Mouse (Mus musculus): Measurements from ENCODE around the gene Pawr. TPM values are rescaled to one million over a fixed set of nuclear protein-coding genes. Genes with fewer than 3 reads are reported as not detected.
A peak's percentile ranks its signal among the peaks of the same experiment; 100 is the strongest.

The Pawr gene
- total and polyA plus RNA-seq, 2 experiments from 2014 or later, result 3.0 to 5.0 TPM

- DNase-seq (peak; percentile 87), ATAC-seq (peak; percentile 75)
- Histone ChIP-seq H3K27ac (ENCODE audit: low read depth, low read length) (no peak overlapping the region), H3K9ac (0 out of 2 replicates have a peak overlapping the region, but pooled peaks have one; percentile 34), H3K27me3 (ENCODE audit: insufficient read depth, low read length) (no peaks in the 10 kb centered on the region), H3K36me3 (ENCODE audit: insufficient read depth) (no peaks in the 10 kb centered on the region), H3K4me2 (ENCODE audit: low read depth) (peak overlapping the region; percentile 53), H3K4me3 (ENCODE audit: low read depth, low read length) (peak overlapping the region; percentile 35), H3K4me1 (ENCODE audit: insufficient read depth) (no peaks in the 10 kb centered on the region), H3K9me3 (ENCODE audit: low read length) (no peaks in the 10 kb centered on the region)
- WGBS, result 10% methylated on average over 22 of the region's 24 CpGs
- TF ChIP-seq CTCF (IDR thresholded peaks at IDR 0.05; ENCODE audit: low read depth), result peak; percentile 77
These were observed 114.4 kb downstream of the Pawr start for GRCm38 (mm10) chr10:108446041-108446931.

- Histone ChIP-seq H3K9me3 (ENCODE audit: low read length) (no peaks in the 10 kb centered on the region), H3K27me3 (ENCODE audit: insufficient read depth, low read length) (no peaks in the 10 kb centered on the region), H3K9ac (no peak overlapping the region), H3K4me1 (ENCODE audit: insufficient read depth) (no peaks in the 10 kb centered on the region), H3K36me3 (ENCODE audit: insufficient read depth) (no peaks in the 10 kb centered on the region), H3K27ac (ENCODE audit: low read depth, low read length) (no peak overlapping the region), H3K4me2 (ENCODE audit: low read depth) (no peak overlapping the region), H3K4me3 (ENCODE audit: low read depth, low read length) (no peak overlapping the region)
- ATAC-seq (no peak), DNase-seq (no peak)
- TF ChIP-seq CTCF (IDR thresholded peaks at IDR 0.05; ENCODE audit: low read depth), result no peak
- 81% methylated on average over 10 of the region's 10 CpGs for WGBS
These were observed 115.3 kb downstream of the Pawr start for GRCm38 (mm10) chr10:108447211-108447610.

GRCm38 (mm10) chr10:108448421-108448820, 116.5 kb downstream of the Pawr start:
- TF ChIP-seq CTCF (IDR thresholded peaks at IDR 0.05; ENCODE audit: low read depth), result no peak

DNA sequence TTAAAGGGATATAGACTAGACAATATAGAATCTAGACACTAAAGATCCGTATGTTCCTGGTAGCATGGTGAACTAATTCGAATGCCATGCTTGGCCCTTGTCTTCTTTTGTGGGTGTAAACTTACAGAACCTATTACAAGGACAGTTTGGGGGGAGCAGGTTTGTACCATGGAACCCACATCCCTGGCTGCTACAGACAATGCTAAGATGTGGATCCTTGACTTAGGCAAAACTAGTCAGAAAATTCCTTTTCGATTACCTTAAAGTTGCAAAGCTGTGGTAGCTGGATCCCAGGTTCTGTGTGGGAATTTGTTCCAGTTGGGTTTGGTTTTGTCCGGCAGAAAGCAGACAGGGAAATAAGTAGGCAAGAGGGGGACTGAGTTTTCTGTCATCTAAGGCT, 118.5 kb downstream of the Pawr start:
- WGBS, result 93% methylated on average over 4 of the region's 4 CpGs
- H3K4me1 ChIP-seq (ENCODE audit: insufficient read depth), result no peaks in the 10 kb centered on the region
- DNase-seq (no peak), ATAC-seq (no peak)
- no peak overlapping the region for H3K4me3 ChIP-seq (ENCODE audit: low read depth, low read length)
- H3K27me3 ChIP-seq (ENCODE audit: insufficient read depth, low read length), result no peaks in the 10 kb centered on the region
- no peak for TF ChIP-seq CTCF (IDR thresholded peaks at IDR 0.05; ENCODE audit: low read depth)
- no peaks in the 10 kb centered on the region for H3K36me3 ChIP-seq (ENCODE audit: insufficient read depth)
- no peak overlapping the region for H3K9ac ChIP-seq
- no peak overlapping the region for H3K4me2 ChIP-seq (ENCODE audit: low read depth)
- H3K9me3 ChIP-seq (ENCODE audit: low read length), result no peaks in the 10 kb centered on the region
- H3K27ac ChIP-seq (ENCODE audit: low read depth, low read length), result no peak overlapping the region

More at GRCm38 (mm10) chr10:108448421-108448820, 116.5 kb downstream of the Pawr start:
- no peaks in the 10 kb centered on the region for H3K4me1 ChIP-seq (ENCODE audit: insufficient read depth)
- ATAC-seq (no peak), DNase-seq (no peak)
- no peak overlapping the region for H3K4me3 ChIP-seq (ENCODE audit: low read depth, low read length)
- WGBS, result 82% methylated on average over 11 of the region's 11 CpGs
- H3K4me2 ChIP-seq (ENCODE audit: low read depth), result no peak overlapping the region
- H3K27me3 ChIP-seq (ENCODE audit: insufficient read depth, low read length), result no peaks in the 10 kb centered on the region
- H3K36me3 ChIP-seq (ENCODE audit: insufficient read depth), result no peaks in the 10 kb centered on the region
- H3K27ac ChIP-seq (ENCODE audit: low read depth, low read length), result no peak overlapping the region
- H3K9me3 ChIP-seq (ENCODE audit: low read length), result no peaks in the 10 kb centered on the region
- H3K9ac ChIP-seq, result no peak overlapping the region

- Histone ChIP-seq H3K27ac (ENCODE audit: low read depth, low read length) (no peak overlapping the region), H3K36me3 (ENCODE audit: insufficient read depth) (no peaks in the 10 kb centered on the region), H3K4me2 (ENCODE audit: low read depth) (no peak overlapping the region), H3K9me3 (ENCODE audit: low read length) (no peaks in the 10 kb centered on the region), H3K4me3 (ENCODE audit: low read depth, low read length) (no peak overlapping the region), H3K9ac (no peak overlapping the region), H3K4me1 (ENCODE audit: insufficient read depth) (no peaks in the 10 kb centered on the region), H3K27me3 (ENCODE audit: insufficient read depth, low read length) (no peaks in the 10 kb centered on the region)
- no peak for DNase-seq
- 90% methylated on average over 8 of the region's 8 CpGs for WGBS
- ATAC-seq, result no peak
- TF ChIP-seq CTCF (IDR thresholded peaks at IDR 0.05; ENCODE audit: low read depth), result no peak
These were observed 119.6 kb downstream of the Pawr start for GRCm38 (mm10) chr10:108451516-108451915.

- no peak for ATAC-seq
- H3K9me3 ChIP-seq (ENCODE audit: low read length), result no peaks in the 10 kb centered on the region
- H3K4me3 ChIP-seq (ENCODE audit: low read depth, low read length), result no peak overlapping the region
- no peaks in the 10 kb centered on the region for H3K27me3 ChIP-seq (ENCODE audit: insufficient read depth, low read length)
- H3K4me2 ChIP-seq (ENCODE audit: low read depth), result no peak overlapping the region
- no peak overlapping the region for H3K9ac ChIP-seq
- no peaks in the 10 kb centered on the region for H3K36me3 ChIP-seq (ENCODE audit: insufficient read depth)
- WGBS, result 90% methylated on average over 9 of the region's 9 CpGs
- no peak for TF ChIP-seq CTCF (IDR thresholded peaks at IDR 0.05; ENCODE audit: low read depth)
- H3K4me1 ChIP-seq (ENCODE audit: insufficient read depth), result no peaks in the 10 kb centered on the region
- H3K27ac ChIP-seq (ENCODE audit: low read depth, low read length), result no peak overlapping the region
- DNase-seq, result no peak
These were observed 120.5 kb downstream of the Pawr start for GRCm38 (mm10) chr10:108452421-108452820.

GRCm38 (mm10) chr10:108453561-108453960, 121.6 kb downstream of the Pawr start:
- no peaks in the 10 kb centered on the region for H3K4me1 ChIP-seq (ENCODE audit: insufficient read depth)
- no peaks in the 10 kb centered on the region for H3K27me3 ChIP-seq (ENCODE audit: insufficient read depth, low read length)
- H3K27ac ChIP-seq (ENCODE audit: low read depth, low read length), result no peak overlapping the region
- no peak overlapping the region for H3K4me3 ChIP-seq (ENCODE audit: low read depth, low read length)
- H3K36me3 ChIP-seq (ENCODE audit: insufficient read depth), result no peaks in the 10 kb centered on the region
- no peak for DNase-seq
- no peaks in the 10 kb centered on the region for H3K9me3 ChIP-seq (ENCODE audit: low read length)
- no peak for TF ChIP-seq CTCF (IDR thresholded peaks at IDR 0.05; ENCODE audit: low read depth)
- H3K9ac ChIP-seq, result no peak overlapping the region
- WGBS, result 43% methylated on average over 2 of the region's 2 CpGs
- no peak overlapping the region for H3K4me2 ChIP-seq (ENCODE audit: low read depth)
- no peak for ATAC-seq
